In genomic region chr15:61707952-61708351, GRCm38 (mm10) we compare ENCODE assay signal across 9 mouse cellular contexts.
DNase-seq lines count a peak whose midpoint lies in the region; ATAC-seq and TF ChIP-seq lines count a peak whose summit lies in the region.
"Had no signal": no experiment of that assay in that cellular context is flagged by ENCODE, and none has a peak within 500 bp of the region (broad histone marks: within the 10 kb centered on the region; RNA-seq: fewer than 3 reads in every experiment).

No protein-coding gene starts in this region.

- DNase-seq in left cerebral cortex, postnatal 10 days (ENCODE audit: extremely low spot score in 1 of 2, low spot score in 2 of 2), result peak; percentile 52 to 58
- DNase-seq in left cerebral cortex, adult 2 months (ENCODE audit: extremely low spot score in 1 of 2, low spot score in 2 of 2), result no peak
- DNase-seq in kidney, adult 9 months, result peak; percentile 41
- DNase-seq in ovary, postnatal 36 days (ENCODE audit: low spot score), result peak; percentile 6
- DNase-seq in gastrocnemius, adult 8-10 months (ENCODE audit: low spot score in 2 of 2), result no peak
- DNase-seq in layer of hippocampus, adult 2 months (ENCODE audit: low spot score in 2 of 2), result no peak
- DNase-seq in testis, postnatal 14 days (ENCODE audit: low spot score), result no peak

- no peak overlapping the region for H3K4me3 ChIP-seq in left cerebral cortex, adult 2 months
- H3K4me3 ChIP-seq in layer of hippocampus, adult 2 months, result no peak overlapping the region
- H3K4me3 ChIP-seq: midbrain, embryonic 12.5 days had no signal

- intact Hi-C loops in left cerebral cortex, postnatal 10 days (cut with DNase I), result no loop called here
- intact Hi-C loops in left cerebral cortex, adult 2 months (cut with DNase I), result no loop called here

- no peak for TF ChIP-seq CTCF in left cerebral cortex, adult 2 months (IDR thresholded peaks at IDR 0.05)
- TF ChIP-seq CTCF in layer of hippocampus, adult 2 months (conservative IDR thresholded peaks at IDR 0.05), result no peak

- ATAC-seq in common myeloid progenitor, adult 5-6 weeks (replicated peaks; ENCODE audit: low read depth, poor library complexity, severe bottlenecking), result peak; percentile 36

- H3K27ac ChIP-seq in left cerebral cortex, adult 2 months, result no peak overlapping the region
- H3K27ac ChIP-seq in layer of hippocampus, adult 2 months, result no peak overlapping the region
- H3K27ac ChIP-seq: midbrain, embryonic 12.5 days had no signal

Comparison
In these comparisons a context has a peak if more than half of its experiments do, and no peak if none do; other contexts are left out.
1. DNase-seq: peak in left cerebral cortex, postnatal 10 days (2 of 2), kidney, adult 9 months (single experiment) and ovary, postnatal 36 days (single experiment); none in left cerebral cortex, adult 2 months (0 of 2), gastrocnemius, adult 8-10 months (0 of 2), layer of hippocampus, adult 2 months (0 of 2) and testis, postnatal 14 days (single experiment).